Mouse (Mus musculus) neural tube, embryonic 11.5 days (tissue): ENCODE results near the gene Asic3. TPM values are rescaled to one million over a fixed set of nuclear protein-coding genes. Genes with fewer than 3 reads are reported as not detected.
A peak's percentile ranks its signal among the peaks of the same experiment; 100 is the strongest.
"Not testable (repeated sequence)": the region's sequence is repeated elsewhere in the genome, so short reads cannot be mapped to it uniquely, and the experiment has no call there.

Experiments
- ATAC-seq: fragments of 200-750 bp; cut with Nextera tagmentation; 2 replicates; pipeline ENCODE4 v1.8.0; 2017; ENCODE audit warnings: moderate number of reproducible peaks, mild to moderate bottlenecking, moderate TSS enrichment, moderate library complexity; ENCODE audit not compliant: insufficient read depth, low FRiP score, low TSS enrichment
- DNase-seq: peaks from one replicate; pipeline ENCODE4 v3.0.0-alpha.2; 2015; ENCODE audit warnings: low spot score
- H3K27ac ChIP-seq: fragments of 300-500 bp; sonication (generic); 2 replicates; pipeline ENCODE4 v1.5.1; 2014; ENCODE audit warnings: low read depth, mild to moderate bottlenecking, low read length
- H3K27me3 ChIP-seq: fragments of 300-500 bp; sonication (generic); 2 replicates; pipeline ENCODE4 v1.6.1; 2014; ENCODE audit warnings: mild to moderate bottlenecking, low read length, mixed read lengths; ENCODE audit not compliant: control insufficient read depth, insufficient read depth
- H3K36me3 ChIP-seq: fragments of 300-500 bp; sonication (generic); 2 replicates; pipeline ENCODE4 v1.6.1; 2014; ENCODE audit warnings: mild to moderate bottlenecking, low read length, moderate library complexity, mixed read lengths; ENCODE audit not compliant: control insufficient read depth, insufficient read depth
- H3K4me1 ChIP-seq: fragments of 300-500 bp; sonication (generic); 2 replicates; pipeline ENCODE4 v1.6.1; 2014; ENCODE audit warnings: low read length, mixed read lengths; ENCODE audit not compliant: control insufficient read depth, insufficient read depth
- H3K4me2 ChIP-seq: fragments of 300-500 bp; sonication (generic); 2 replicates; pipeline ENCODE4 v1.6.1; 2014; ENCODE audit warnings: low read depth, mild to moderate bottlenecking, moderate library complexity
- H3K4me3 ChIP-seq: fragments of 300-500 bp; sonication (generic); 2 replicates; pipeline ENCODE4 v1.5.1; 2014; ENCODE audit warnings: low read depth, low read length
- H3K9ac ChIP-seq: fragments of 300-500 bp; sonication (generic); 2 replicates; pipeline ENCODE4 v1.6.1; 2014; ENCODE audit warnings: mild to moderate bottlenecking, low read length
- H3K9me3 ChIP-seq: fragments of 300-500 bp; sonication (generic); 2 replicates; pipeline ENCODE4 v1.6.1; 2016; ENCODE audit warnings: low read length; ENCODE audit not compliant: control insufficient read depth
- WGBS: fragments of 180-500 bp; shearing (Covaris S2); extraction: QIAGEN DNeasy Blood & Tissue Kit; methylation state at CpG from one replicate; pipeline ENCODE4 v1.1.7; 2014; 5-methylcytosine and 5-hydroxymethylcytosine counted together
- polyA plus RNA-seq: library from polyadenylated mRNA; unstranded; fragments of >200 nt; fragmentation: Nextera tagmentation; extraction: Ambion mirVana; gene quantifications from 2 replicates; pipeline ENCODE4 v1.2.1, GENCODE M21; 2014

Gene Asic3
- polyA plus RNA-seq, 1 experiment from 2014 or later: 0.54 TPM

DNA sequence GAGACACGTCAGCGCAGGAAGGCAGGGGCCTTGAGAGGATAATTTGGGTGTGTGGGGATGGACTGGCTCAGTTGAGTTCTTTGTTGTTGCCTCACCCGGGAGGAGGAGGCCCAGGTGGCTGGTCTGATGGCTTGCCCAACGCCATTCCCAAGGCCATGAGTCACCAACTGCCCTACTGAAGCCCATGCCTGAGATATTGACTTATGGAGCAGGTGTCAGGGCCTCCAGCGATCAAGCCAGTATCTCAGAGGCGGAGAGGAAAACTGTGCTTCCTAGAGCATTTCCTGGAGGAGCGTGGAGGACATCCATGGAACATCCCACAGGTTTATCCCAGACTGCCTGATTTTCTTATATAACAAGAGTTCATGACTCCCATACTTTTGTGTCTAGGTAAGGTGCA lies 20.5 kb upstream of the Asic3 start:
- peaks cover 7% of the 10 kb centered on the region; the same call in 1 of the 2 replicates for H3K4me1 ChIP-seq
- 73% methylated on average over 7 of the region's 7 CpGs for WGBS
- H3K9me3 ChIP-seq: no peaks in the 10 kb centered on the region
- no peak overlapping the region for H3K27ac ChIP-seq
- DNase-seq: no peak
- no peaks in the 10 kb centered on the region for H3K36me3 ChIP-seq
- no peak overlapping the region for H3K9ac ChIP-seq
- ATAC-seq: no peak
- H3K4me3 ChIP-seq: no peak overlapping the region
- H3K4me2 ChIP-seq: no peak overlapping the region
- H3K27me3 ChIP-seq: peaks cover 10% of the 10 kb centered on the region

DNA sequence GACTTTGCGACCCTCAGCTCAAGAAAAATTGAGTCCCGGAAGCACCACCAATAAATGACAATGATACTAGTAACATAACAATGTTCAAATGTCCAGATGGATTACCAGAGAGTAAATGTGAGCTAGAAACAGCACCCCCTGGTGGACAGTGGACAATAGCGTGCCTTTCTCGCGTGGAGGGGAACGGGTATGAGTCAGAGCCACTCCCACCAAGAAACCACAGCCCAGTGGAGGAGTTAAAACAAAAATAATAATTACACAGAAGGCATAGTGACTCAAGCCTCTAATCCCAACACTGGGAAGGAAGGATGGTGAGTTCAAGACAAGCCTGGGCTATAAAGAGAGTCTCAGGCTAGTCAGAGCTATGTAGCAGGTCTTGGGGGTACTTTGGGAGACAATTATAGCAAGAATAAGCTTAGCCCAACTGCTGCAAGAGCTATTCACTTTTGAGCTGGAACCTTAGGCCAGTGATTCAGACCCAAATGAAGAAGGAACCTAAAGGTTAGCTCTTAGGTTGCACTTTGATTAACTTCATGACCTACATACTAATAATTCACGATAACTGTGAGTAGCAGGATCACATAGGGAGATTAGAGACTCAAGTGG lies 19.7 kb upstream of the Asic3 start, which contains the start of gene Abcb8:
Gene Abcb8, plus strand, starts transcription at position 272 of the 606 bp plus-strand sequence.
- H3K4me1 ChIP-seq: 0 out of 2 replicates have a peak, but pooled peaks cover 2% of the 10 kb centered on the region
- peak within 1 kb of the TSS; percentile 38 for H3K4me2 ChIP-seq
- no peaks in the 10 kb centered on the region for H3K9me3 ChIP-seq
- WGBS: 22% methylated on average over 7 of the region's 7 CpGs
- H3K4me3 ChIP-seq: peak within 1 kb of the TSS; percentile 58
- ATAC-seq: no peak
- DNase-seq: peak; percentile 78
- peak within 1 kb of the TSS; percentile 55; the same call in 1 of the 2 replicates for H3K9ac ChIP-seq
- H3K27ac ChIP-seq: peak within 1 kb of the TSS; percentile 53
- H3K36me3 ChIP-seq: no peaks in the 10 kb centered on the region
- H3K27me3 ChIP-seq: peaks cover 3% of the 10 kb centered on the region

DNA sequence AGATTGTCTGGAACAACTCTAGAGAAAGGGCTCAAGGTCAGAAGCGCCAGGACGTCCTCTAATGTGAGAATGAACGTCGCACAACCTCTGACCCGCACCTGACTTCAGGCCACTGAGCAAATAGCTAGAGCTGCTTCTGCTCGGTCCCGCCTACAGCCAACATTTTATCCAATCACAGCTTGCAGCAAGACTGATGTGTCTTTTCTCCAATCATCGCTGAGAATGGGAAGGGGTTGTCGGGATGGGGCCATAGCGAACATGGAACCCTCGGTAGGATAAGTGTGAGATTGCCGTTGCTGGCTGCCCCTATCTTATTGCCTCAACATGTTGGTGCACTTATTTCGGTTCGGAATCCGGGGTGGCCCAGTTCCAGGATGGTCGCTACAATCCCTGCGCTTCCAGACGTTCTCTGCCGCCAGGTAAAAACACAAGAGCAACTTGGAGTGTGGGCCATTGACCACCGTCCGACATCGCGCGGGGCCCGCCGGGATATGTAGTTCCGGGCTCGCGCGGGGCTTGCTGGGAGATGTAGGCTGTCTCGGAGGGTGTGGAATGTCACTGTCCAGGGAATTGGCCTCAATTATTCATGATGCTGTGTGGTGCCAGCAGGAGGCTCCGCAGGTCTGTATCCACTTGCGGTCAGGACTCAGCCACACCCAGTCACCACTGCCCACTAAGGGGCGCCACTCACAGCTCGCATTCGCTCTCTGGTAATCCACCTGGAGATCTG lies 18.9 kb upstream of the Asic3 start:
- H3K9me3 ChIP-seq: no peaks in the 10 kb centered on the region
- peak overlapping the region; percentile 58 for H3K4me3 ChIP-seq
- H3K4me2 ChIP-seq: peak overlapping the region; percentile 38
- peak overlapping the region; percentile 55; the same call in 1 of the 2 replicates for H3K9ac ChIP-seq
- no peaks in the 10 kb centered on the region for H3K27me3 ChIP-seq
- H3K4me1 ChIP-seq: 0 out of 2 replicates have a peak, but pooled peaks cover 2% of the 10 kb centered on the region
- DNase-seq (peak; percentile 96), ATAC-seq (peak; percentile 95)
- H3K27ac ChIP-seq: peak overlapping the region; percentile 53
- WGBS: 1% methylated on average over 36 of the region's 36 CpGs
- no peaks in the 10 kb centered on the region for H3K36me3 ChIP-seq

DNA sequence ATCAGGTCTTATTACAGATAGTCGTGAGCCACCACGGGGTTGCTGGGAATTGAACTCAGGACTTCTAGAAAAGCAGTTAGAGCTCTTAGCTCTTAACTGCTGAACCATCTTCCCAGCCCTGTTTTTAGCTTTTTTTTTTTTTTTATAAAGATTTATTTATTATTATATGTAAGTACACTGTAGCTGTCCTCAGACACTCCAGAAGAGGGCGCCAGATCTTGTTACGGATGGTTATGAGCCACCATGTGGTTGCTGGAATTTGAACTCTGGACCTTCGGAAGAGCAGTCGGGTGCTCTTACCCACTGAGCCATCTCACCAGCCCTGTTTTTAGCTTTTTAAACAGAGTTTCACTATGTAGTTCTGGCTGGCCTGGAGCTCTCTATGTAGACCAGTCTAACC lies 16.9 kb upstream of the Asic3 start:
- 89% methylated on average over 6 of the region's 6 CpGs for WGBS
- ATAC-seq: not testable (repeated sequence)

DNA sequence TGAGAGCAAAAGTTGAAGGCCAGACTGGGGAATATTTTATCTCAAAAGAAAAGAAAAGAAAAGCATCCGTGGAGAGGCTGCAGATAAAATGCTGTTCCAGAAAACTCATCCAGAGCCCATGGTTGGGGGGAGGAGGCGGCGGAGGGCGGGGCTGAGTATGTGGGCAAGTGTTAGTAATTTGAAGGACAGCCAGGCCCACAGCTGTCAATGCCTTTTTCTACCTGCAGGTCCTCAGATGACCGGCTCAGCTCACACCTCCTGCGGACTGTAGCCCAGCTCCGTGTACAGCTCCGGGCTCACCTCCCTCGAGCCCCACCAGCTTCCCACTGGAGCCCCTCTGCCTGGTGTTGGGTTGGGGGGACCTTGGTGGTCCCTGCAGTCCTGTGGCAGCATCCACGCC lies 13.5 kb upstream of the Asic3 start:
- 91% methylated on average over 10 of the region's 10 CpGs for WGBS
- no peaks in the 10 kb centered on the region for H3K9me3 ChIP-seq
- H3K9ac ChIP-seq: no peak overlapping the region
- H3K4me3 ChIP-seq: no peak overlapping the region
- no peaks in the 10 kb centered on the region; the same call in 1 of the 2 replicates for H3K36me3 ChIP-seq
- DNase-seq (no peak), ATAC-seq (no peak)
- H3K27ac ChIP-seq: no peak overlapping the region
- H3K4me1 ChIP-seq: no peaks in the 10 kb centered on the region
- H3K27me3 ChIP-seq: no peaks in the 10 kb centered on the region
- no peak overlapping the region for H3K4me2 ChIP-seq

More for the DNA sequence above, 16.9 kb upstream of the Asic3 start:
- H3K9me3 ChIP-seq, H3K4me2 ChIP-seq, H3K9ac ChIP-seq, H3K4me1 ChIP-seq, H3K27me3 ChIP-seq, H3K36me3 ChIP-seq, H3K27ac ChIP-seq, H3K4me3 ChIP-seq, DNase-seq: not testable (repeated sequence)

DNA sequence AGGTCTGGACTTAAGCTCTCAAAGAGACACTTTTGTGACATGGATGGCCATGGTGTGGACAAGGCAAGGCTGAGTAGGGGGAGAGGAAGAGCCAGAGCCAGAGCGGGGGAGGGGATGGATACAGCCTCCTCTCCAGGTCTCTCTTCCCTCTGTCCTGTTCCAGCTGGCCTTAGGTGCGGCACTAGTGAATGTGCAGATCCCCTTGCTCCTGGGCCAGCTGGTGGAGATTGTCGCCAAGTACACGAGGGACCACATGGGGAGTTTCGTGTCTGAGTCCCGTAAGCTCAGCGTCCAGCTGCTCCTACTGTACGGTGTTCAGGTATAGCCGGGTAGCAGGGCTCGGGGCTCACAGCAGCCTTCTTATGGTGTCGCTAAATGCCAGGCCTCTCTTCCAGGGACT lies 12.8 kb upstream of the Asic3 start:
- 82% methylated on average over 11 of the region's 11 CpGs for WGBS
- Histone ChIP-seq H3K27ac (no peak overlapping the region), H3K4me2 (no peak overlapping the region), H3K4me1 (no peaks in the 10 kb centered on the region), H3K4me3 (no peak overlapping the region), H3K36me3 (no peaks in the 10 kb centered on the region; the same call in 1 of the 2 replicates), H3K27me3 (no peaks in the 10 kb centered on the region), H3K9ac (no peak overlapping the region; the same call in 1 of the 2 replicates), H3K9me3 (no peaks in the 10 kb centered on the region)
- ATAC-seq (no peak), DNase-seq (no peak)

DNA sequence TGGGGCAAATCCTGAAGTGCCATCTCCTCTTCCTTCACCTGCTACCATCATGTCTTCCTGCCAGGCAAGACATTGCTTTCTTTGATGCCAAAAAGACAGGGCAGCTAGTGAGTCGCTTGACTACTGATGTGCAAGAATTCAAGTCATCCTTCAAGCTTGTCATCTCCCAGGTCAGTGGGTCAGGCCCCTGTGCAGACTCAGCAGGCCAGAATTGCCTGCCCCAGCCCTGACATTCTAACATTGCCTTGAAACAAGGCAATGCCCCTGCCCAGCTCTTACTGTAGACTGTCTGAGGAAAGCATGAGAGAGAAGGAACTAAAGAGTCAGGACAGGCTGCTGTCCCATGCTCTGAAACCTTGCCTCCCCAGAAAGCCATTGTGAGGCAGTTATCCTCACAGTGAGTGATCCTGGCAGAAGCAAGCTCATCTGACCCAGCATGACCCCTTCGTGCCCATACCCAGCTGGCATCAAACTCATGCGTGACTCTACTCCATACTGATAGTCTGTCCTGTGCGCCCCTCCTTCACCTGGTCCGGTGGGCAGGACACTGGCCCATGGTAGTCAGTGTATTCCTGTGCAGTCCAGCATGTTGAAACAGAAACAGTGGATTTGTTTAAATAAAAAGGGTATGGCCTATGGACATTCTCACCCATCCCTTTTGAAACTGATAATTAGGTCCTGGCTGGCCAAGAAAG lies 12.1 kb upstream of the Asic3 start:
- no peaks in the 10 kb centered on the region for H3K4me1 ChIP-seq
- no peak overlapping the region for H3K4me2 ChIP-seq
- no peak overlapping the region for H3K27ac ChIP-seq
- H3K4me3 ChIP-seq: no peak overlapping the region
- ATAC-seq (no peak), DNase-seq (no peak)
- no peaks in the 10 kb centered on the region for H3K27me3 ChIP-seq
- H3K9me3 ChIP-seq: no peaks in the 10 kb centered on the region
- whole genome bisulfite sequencing: 96% methylated on average over 5 of the region's 5 CpGs
- H3K36me3 ChIP-seq: no peaks in the 10 kb centered on the region; the same call in 1 of the 2 replicates
- H3K9ac ChIP-seq: no peak overlapping the region

DNA sequence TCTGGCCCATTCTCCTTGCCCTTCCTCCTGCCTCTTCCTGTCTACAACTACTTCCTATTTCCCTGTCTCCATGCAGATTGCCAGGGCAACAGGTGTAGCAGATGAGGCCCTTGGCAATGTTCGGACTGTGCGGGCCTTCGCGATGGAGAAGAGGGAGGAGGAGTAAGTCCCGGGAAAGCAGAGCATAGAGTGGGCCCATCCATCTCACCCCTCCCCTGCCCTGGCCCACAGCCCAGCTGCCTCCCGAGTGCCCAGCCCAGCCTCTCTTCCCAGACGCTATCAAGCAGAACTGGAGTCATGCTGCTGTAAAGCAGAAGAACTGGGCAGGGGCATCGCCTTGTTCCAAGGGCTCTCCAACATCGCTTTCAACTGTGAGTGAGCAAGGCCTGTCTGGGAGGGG lies 11.2 kb upstream of the Asic3 start:
- DNase-seq (no peak), ATAC-seq (no peak)
- Histone ChIP-seq H3K4me2 (no peak overlapping the region), H3K27me3 (no peaks in the 10 kb centered on the region), H3K4me1 (no peaks in the 10 kb centered on the region), H3K9me3 (no peaks in the 10 kb centered on the region), H3K9ac (no peak overlapping the region), H3K4me3 (no peak overlapping the region), H3K36me3 (no peaks in the 10 kb centered on the region; the same call in 1 of the 2 replicates), H3K27ac (no peak overlapping the region)
- 83% methylated on average over 9 of the region's 9 CpGs for WGBS
